Mouse (Mus musculus) megakaryocyte, adult 5-6 weeks (primary cell): Measurements from ENCODE around the gene 6030445D17Rik. TPM values are rescaled to one million over a fixed set of nuclear protein-coding genes. Genes with fewer than 3 reads are reported as not detected.

Experiments
- ATAC-seq: 2 replicates; pipeline ENCODE4 v1.8.0; 2016; ENCODE audit warnings: mild to moderate bottlenecking, inconsistent platforms; ENCODE audit not compliant: poor library complexity, severe bottlenecking
- total RNA-seq, 2 experiments: library from RNA; stranded (forward) in 1 of 2; stranded (reverse) in 1 of 2; fragments of 153-499, 151-499 nt in 1 of 2; fragments of 221-1000, 200-1000 nt in 1 of 2; gene quantifications; 2 replicates each; pipeline versions ENCODE4 v1.2.3 to v1.2.4; 2015 to 2017

The 6030445D17Rik gene
- total RNA-seq (2015) (0.13 TPM in 1 of 2 replicates, not detected in the other), total RNA-seq (2017) (not detected in 2 replicates)

DNA sequence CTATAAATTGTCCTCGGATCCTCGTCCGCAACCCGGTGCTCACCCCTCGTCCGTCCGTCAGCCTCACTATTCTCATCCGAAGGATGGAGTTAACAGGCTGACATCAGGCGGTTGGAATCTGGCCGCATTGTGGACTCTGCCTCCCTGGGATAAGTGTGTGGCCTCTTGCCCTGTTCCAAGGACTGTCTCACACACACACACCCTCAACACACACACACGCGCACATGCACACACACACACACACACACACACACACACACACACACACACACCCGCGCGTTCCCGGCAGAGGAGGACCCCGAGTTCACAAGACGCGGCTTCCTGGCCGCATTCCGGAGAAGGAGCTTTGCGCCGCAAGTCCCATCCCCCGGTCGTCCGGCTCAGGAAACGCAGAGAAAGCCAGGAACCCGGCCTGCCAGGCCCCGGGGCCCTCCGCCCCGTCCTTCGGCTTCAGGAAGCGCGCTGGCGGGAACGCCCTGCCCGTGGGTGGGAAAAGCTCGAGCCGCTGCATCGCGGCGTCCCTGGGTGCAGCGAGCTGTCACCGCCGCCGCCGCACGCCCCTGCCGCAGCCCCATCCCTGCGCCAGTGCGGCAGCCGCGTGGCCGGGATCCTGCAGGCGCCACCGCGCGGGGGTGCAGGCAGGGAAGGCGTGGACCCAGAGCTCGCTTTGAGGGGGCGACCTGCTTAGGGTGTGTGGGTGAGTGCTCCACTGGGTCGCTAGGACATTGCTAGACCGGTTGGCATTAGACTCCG, at the start of gene 6030445D17Rik:
Gene 6030445D17Rik, plus strand, starts transcription at position 165 of the 753 bp plus-strand sequence.
- peak; percentile 45 for ATAC-seq

DNA sequence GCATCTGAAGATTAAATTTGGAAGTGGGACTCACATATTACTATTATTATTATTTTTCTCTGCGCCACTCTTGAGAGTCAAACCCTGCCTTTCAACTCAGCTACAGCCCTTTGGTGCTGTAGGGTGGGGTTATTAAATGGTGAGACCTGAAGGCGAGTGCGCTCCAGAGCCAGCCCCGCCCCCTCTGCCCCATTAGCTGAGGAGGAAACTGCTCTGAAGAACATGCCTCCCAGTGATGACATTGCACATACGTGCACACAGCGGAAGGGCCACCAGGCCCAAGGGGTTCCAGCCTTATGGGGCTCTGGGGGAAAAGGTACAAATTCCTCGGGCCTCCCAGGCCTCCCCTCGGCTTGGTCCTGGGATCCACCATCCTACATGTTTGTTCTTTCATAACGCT, 46.6 kb upstream of the 6030445D17Rik start:
- ATAC-seq = no peak

DNA sequence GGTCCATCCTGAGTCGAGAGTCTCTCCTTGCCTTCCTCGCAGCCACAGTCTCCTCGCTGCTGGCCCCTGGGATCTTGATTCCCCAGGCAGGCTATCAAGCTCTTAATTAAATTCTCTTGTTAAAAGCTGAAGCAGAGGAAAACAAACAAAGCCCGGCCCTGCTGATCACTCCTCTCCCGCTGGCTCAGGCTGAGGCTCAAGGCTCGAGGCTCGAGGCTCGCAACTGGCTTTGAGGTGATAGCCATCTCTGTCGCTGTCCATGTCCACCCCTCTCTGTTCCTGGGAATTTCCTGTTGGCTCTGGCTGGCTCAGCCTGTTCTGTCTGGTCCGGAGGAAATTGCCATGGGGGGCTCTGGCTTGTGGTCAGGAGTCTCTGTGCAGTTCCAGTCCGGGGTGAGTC, 43.1 kb upstream of the 6030445D17Rik start:
- ATAC-seq = no peak

DNA sequence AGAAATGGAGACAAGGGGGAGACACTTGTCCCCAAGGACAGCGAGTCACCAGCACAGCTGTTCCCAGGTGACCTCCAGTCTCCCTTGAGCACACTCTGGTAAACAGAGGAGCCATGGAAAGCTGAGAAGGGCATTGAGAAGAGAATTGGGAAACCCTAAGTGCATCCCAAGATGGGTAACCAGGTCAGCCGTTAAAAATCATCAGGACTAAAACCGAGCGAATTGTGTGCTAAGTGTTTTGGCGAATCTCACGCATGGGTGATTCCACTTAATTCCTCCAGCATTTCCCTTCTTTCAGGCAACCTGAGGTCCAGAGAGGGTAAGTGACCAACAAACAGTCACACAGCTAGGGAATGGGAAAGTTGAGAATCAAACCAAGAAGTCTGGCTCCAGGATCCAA, 42.7 kb upstream of the 6030445D17Rik start:
- no peak for ATAC-seq

DNA sequence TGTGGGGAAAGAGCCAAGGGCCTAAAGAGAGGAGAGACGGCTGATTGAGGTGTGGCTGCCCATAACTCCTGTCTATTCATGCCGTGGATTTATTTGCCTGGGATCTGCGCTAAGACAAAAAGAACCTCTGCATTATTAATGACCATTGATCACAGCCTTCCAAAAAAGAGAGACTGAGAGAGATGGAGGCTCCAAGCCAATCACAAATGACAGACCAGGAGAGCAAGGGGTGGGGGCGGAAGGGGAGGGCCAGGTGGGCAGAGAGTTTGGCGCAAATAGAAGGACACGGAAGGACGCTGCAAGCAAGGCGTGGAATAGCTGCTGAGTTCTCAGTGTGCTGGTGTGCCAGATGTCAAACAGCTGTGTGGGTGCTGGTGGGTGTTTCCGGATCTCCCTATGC, 38.8 kb upstream of the 6030445D17Rik start, which contains the start of gene Htr1d:
Gene Htr1d, plus strand, starts transcription at position 301 of the 400 bp plus-strand sequence.
- no peak for ATAC-seq

DNA sequence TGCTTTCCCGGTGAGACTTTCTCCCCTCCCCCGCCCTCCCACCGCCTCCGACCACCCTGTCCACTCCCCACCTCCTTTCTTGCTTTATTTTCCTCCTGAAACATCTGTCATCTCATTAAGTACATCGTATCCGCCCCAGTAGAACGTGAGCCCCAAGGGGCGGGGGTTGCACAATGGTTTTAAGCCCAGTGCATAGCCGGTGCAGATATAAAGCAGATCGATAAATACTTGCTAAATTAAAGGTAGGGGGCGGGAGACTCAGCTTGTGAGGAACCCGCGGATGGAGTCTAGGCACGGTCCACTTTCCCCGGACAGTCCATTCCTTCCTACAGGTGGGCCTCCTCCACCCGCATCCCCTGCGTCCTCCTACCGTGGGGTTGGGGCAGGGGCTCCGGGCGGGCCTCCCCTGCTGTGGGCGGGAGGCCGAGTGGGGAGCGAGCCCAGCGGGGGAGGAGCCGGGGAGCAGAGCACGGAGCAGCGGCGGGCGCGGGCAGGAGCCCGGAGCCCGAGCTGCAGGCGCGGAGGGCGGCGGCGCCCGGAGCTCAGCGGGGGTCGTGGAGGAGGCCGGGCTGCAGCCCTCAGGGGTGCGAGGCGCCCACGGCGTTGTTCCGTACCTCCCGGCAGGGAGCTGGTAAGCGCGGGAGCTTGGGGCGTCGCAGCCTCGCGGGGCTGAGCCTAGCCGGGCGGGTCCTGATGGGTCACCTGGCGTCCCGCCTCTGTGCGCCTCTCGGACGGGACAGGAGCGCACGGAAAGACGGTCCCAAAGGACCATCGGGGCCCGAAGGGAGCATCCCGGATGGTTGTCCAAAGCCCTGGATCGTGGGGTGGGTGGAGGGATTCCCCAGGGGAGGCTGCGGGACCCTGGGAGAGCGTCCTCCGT, 37.7 kb upstream of the 6030445D17Rik start:
- ATAC-seq = no peak

DNA sequence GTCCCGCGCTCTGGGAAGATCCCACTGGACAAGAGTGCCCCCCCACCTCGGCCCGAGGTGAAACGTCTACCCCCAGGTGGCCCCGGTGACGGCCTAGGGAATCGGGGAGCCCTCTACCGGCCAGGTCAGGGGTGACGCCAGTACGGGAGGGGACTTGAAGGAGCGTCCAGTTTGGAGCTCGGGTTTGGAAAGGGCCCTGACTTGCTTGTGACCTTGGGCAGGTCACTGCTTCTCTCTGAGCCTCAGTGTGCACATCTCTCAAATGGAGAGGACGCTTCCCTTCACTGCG, 37.1 kb upstream of the 6030445D17Rik start:
- no peak for ATAC-seq

DNA sequence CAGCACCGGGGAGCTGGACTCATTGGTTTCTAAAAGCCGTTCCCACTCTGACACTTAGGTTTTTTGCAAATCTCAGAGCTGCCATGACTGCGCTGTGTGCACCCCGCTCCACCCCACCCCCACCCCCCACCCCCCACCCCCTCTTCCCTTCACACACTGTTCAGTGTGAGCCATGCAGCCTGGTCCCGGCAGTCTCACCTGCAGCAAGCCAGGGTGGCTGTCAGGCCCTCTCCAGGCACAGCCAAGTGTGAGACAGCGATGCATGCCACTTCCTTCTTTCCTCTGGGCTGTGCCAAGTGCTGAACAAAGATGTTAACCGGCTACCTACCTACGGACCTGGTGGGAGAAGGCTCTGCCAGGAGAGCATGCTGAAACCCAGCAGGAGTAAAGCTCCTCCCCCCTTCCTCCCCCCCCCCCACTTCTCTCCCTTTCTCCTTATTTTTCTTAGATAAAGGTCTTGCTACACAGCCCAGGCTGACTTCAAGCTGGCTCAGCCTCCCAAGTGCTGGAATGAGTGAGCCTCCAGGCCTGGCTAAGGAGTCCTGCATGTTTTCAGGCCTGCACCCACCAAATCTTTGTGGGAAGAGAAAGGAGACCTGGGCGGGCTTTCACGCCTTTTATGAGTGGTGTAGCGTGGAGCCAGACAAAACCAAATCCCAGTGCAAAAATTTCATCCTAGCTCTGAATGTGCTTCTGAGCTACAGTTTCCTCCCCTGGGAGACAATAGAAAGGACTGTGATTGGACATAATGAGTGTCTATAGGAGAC, 31.3 kb upstream of the 6030445D17Rik start:
- no peak for ATAC-seq

DNA sequence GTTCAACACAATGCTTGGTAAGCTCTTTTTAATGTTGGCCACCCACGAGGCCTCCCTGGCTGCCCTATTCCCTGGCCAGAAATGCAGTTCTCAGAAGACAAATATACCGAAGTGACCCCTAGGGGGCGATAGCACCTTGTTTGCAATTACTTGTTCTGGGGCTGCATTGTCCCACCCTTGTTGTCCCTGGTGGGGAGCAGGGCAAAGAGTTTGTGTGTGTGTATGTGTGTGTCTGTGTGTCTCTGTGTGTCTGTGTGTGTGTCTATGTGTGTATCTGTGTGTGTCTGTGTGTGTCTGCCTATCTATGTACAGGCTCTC, 30.7 kb upstream of the 6030445D17Rik start:
- ATAC-seq = peak; percentile 49

DNA sequence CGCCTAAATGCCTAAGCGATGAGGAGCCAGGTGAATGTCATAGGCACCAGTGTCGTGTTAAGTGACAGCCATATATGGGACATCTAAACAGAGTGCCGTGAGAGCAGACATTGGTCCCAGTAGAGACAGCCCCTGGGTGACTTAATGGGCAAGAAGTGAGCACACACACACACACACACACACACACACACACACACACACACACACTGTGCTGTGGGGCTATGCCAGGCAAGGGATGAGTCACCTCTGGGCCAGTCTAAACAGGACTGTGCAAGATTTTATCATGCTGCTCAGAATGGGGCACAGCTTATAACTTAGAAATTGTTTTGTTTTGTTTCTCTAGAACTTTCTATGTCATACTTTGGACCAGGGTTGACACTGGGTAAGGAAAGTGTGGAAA, 28.0 kb upstream of the 6030445D17Rik start:
- ATAC-seq = no peak

DNA sequence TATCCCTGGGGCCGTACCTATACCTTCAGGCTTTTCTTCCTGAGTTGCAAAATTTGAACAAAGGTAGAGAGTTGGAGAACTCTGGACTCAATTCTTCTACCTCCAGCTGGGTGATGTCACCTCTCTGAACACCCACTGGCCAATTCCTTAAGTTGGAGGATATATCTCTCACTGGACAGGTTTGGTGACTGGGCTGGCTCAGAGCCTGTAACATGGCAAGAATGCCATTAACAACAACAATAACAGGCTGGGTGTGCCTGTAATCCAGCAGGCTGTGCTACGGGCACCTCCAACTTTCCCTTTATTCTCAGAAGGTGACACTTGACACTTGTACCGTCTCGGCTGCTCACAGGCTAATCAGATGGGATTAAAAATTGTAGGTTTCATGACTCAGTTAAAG, 22.9 kb upstream of the 6030445D17Rik start:
- no peak for ATAC-seq

DNA sequence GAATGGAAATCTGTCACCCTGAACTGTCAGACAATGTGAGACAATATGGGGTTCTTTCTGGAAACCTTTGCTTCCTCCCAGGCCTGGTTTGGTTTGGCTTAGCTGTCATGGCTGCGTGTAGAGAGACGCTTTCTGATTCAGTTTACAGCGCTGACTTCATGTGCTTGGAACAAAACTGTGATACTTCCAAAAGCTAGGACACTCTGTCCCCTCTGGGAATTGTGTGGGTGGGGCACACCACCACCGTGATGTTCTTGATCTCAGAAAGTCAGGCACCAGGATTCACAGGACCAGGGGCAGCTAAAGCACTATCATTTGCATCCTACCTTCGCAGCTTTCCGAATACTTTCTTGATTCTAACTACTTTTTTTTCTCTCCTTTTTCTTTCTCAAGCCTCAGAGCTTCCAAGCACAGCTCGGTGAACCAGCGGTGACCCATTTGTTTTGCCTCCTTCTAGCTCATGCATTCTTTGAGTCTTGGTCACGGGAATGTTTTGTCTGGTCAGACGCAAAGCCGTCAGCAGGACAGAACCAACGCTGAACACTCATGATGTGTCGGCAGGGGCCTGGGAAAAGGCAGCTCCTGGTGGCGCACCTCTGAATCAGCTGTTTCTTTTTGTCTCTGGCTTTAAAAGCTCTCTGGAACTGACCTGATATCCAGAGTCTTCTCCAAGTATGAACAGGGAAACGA, 20.6 kb upstream of the 6030445D17Rik start:
- ATAC-seq = no peak

DNA sequence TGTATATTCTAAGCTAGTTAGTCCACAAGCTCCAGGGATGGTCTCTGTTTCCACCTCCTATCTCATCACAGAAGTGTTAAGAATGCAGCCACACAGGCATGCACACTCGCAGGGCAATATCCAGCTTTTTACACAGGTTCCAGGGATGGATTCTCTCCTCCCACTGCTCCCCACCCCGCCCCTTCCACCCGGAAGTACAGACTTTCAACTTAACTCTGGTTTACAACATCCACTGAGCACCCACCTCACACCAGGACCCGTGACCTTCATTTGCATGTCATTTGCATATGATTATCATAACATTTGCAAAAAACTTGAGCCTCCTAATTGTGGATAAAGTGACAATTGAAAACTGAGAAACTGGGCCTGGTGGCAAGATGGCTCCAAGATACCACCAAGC, 17.5 kb upstream of the 6030445D17Rik start:
- ATAC-seq = no peak

DNA sequence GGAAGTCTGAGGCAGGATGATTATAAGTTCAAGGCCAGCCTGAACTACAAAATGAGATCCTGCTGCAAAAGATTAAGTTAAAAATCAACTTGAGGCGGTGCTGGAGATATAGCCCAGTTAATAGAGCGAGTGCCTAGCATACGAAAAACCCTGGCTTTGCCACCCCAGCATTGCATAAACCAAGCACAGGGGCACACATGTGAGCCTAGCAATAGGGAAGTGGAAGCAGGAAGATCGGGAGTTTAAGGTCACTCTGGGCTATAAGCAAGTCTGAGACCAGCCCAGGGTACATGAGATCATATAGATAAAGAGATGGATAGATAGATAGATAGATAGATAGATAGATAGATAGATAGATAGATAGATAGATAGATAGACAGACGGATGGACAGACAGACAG, 12.3 kb upstream of the 6030445D17Rik start:
- ATAC-seq = no peak

DNA sequence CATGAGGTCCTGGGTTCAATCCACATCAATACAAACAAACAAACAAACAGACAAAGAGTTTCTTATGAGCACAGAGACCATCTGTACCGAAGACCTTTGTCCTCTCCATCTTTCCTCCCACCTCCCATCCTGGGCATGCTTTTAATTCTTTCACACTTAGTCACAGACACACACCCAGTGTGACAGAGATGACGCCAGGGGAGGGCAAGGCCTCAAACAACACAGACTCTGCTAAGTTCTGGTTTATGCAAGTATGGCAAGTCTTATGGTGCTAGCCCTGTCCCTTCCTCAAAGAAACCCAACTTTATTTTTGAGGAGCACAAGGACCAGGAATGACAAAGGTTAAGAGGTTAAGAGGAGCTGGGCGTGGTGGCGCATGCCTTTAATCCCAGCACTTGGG, 11.8 kb upstream of the 6030445D17Rik start:
- no peak for ATAC-seq

DNA sequence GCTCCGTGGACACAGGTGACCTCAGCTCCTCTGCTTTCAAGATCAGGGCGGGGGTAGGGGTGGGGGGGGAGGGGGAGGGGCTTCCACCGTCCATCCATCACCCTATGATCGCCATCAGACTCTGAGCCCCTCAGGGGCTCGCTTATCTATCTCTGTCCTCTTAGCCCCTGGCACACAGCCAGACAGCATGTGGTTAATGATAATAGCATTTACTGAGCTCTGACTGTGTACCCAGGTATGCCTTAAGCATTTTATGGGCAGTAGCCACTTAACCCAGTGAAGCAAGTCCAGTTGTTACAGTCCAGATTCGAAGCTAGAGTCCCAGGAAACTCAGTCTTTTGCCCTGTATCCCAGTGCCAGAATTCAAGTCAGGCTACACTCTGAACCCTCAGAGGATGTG, 10.5 kb upstream of the 6030445D17Rik start:
- ATAC-seq = no peak

DNA sequence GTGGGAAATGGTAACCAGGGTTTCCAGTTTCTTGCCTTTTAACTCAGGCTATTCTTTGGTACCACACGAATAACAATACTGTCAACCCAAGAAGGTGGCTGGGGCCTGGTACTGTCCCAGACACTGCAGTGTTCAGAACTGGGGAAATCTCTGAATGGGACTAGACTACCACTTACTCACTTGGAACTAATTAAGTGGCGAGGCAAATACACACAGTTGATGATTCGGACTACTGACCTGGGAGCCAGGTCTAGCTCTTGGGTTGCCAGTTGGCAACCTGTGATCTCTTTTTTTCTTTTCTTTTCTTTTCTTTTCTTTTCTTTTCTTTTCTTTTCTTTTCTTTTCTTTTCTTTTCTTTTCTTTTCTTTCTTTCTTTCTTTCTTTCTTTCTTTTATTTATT, 9.8 kb upstream of the 6030445D17Rik start:
- no peak for ATAC-seq

DNA sequence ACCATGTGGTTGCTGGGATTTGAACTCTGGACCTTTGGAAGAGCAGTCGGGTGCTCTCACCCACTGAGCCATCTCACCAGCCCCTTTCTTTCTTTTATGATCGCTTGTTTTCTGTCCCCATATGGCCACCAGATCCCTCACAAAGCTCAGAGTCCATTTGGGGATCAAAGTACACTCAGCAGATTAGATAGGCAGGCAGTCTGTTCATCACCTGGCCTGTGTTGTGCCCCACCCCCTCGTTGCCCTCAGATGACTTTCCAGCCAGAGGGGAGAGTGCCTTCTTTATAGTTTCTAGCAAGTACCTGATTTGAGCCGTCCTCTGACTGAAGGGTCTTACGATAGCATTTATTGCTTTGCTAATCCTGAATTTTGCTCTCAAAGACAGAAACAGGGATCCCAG, 9.3 kb upstream of the 6030445D17Rik start:
- no peak for ATAC-seq

DNA sequence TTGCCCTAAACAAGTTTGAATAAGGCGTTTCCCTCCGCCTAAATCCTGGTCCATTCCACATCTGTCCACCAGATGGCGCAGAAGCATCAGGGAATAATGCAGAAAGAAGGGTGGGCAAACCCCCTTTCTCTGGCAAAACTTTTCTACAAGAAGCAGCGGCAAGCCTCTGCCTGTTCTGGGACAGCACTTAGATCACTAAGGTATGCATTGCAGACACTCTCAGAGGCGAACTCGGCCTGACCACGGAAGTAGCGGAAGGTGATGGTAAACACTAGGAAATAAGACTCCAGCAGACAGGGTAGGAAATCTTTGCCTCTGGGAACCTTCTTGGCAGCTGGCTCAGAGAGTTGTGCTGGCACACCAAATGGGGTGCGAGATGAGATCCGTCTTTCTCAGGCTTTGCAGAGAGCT, 7.2 kb upstream of the 6030445D17Rik start:
- ATAC-seq = no peak

DNA sequence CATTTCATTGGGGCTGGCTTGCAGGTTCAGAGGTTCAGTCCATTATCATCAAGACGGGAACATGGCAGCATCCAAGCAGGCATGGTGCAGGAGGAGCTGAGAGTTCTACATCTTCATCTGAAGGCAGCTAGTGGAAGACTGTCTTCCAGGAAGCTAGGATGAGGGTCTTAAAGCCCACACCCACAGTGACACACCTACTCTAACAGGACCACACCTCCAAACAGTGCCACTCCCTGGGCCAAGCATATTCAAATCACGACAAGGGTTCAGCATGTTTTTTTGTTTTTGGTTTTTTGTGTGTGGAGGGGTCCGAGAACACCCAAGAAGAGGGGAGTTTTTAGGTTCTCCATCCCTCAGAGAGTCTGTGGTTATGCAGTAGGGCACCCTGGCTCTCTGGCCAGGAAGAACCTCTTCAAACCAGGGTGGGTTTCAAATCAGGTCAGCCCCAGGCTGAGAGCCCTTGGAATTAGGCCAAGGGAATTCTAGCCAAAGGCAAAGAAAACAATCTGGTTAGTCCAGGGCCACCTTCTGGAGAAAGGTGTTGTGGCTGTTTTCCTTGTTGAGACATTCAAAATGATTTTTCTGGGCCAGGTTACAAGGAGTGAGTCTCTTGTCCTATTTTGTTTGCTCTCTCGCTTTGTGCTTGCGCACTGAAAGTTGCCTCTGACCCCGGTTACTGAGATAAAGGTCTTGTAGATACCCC, 5.4 kb upstream of the 6030445D17Rik start:
- no peak for ATAC-seq
